Mouse (Mus musculus): ENCODE data around the gene Frmd4b.

Frmd4b gene

DNA sequence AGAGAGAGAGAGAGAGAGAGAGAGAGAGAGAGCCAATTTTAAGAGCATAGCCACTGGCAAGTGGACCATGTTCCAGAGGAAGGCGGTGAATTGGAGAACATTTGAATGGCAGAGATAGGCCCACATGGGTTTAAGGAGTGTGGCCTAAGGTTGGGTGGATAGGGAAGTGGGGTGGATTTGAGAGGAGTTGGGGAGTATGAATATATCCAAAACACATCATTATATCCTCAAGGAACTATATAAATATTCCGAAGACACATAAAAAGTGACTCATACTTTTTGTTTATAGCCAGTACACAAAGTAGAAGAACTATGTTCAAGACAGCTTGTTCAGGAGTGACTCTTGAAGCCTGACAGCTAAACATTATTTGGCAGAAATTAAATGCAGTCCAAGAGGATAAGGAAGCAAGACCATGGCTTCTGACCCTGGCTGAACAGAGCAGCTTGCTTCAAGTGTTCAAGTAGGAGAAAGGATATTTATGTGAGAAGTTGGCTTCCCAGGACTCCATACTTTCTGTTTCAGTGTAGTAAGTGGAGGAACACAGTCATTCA lies 36.8 kb downstream of the Frmd4b start:
- in situ Hi-C loops (cut with MseI, MboI): no loop called here

DNA sequence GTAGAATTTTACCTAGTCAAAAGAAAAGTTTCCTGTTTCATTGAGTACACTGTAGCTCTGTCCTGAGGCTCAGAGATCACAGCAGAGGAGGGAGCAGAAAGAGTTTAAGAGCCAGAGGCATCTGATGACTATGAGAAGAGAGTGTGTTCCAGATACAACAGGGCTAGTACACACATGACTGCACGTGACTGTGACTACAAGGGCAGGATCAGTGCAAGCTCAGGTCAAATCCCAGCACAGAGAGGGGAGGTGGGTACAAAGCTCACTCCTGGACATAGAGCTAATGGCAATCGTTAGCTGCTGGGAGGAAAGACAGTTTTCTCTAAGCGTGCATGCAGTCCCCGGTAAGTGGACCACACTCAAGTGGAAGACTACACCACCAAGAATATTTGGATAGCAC lies 37.6 kb downstream of the Frmd4b start:
- in situ Hi-C loops (cut with MseI, MboI): no loop called here

DNA sequence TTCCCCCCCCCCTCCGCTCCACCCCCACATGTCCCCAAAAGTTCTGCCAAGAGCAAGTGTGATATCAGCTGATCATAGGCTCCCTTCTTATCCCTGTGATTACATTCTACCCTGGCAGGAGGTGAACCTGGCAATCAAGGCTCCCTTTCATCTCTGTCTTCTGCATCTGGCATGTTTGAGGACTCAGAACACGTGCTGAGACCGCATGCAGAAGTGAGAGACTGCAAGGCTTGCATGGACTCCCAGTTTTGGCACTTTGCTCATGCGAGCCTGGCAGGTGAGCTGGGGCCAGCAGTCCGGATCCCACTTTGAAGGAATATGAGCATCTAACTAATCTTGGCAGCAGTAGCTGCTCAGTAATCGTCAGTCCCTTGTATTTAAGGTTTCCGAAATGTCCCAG lies 39.1 kb downstream of the Frmd4b start:
- in situ Hi-C loops (cut with MseI, MboI): no loop called here

GRCm38 (mm10) chr6:97577349-97577748 lies 40.0 kb downstream of the Frmd4b start:
- in situ Hi-C loops (cut with MseI, MboI): no loop called here

- in situ Hi-C loops (cut with MseI, MboI): no loop called here
These were observed 40.6 kb downstream of the Frmd4b start for GRCm38 (mm10) chr6:97576565-97577346.

GRCm38 (mm10) chr6:97576096-97576495 lies 41.2 kb downstream of the Frmd4b start:
- in situ Hi-C loops (cut with MseI, MboI): no loop called here

- in situ Hi-C loops (cut with MseI, MboI): no loop called here
These were observed 42.4 kb downstream of the Frmd4b start for GRCm38 (mm10) chr6:97574973-97575372.

GRCm38 (mm10) chr6:97572226-97572625 lies 45.1 kb downstream of the Frmd4b start:
- in situ Hi-C loops (cut with MseI, MboI): no loop called here

DNA sequence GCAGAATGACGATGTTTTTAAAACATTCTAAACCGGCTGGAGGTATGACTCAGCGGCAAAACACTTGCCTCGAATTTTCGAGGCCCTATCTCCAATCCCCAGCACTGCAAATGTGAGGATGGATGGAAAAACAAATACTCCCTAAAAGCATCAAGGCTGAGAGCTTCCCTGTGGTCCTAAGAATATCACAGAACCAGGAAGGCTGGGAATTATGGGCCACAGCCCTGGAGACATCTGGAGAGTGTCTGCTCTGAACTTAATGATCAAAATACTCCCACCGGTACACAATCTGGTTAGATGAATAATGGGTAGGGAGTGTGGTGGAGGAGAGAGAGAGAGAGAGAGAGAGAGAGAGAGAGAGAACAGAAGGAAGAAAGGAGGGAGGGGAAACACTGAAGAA lies 48.8 kb downstream of the Frmd4b start:
- in situ Hi-C loops (cut with MseI, MboI): no loop called here

- in situ Hi-C loops (cut with MseI, MboI): no loop called here
These were observed 50.6 kb downstream of the Frmd4b start for GRCm38 (mm10) chr6:97566746-97567145.

GRCm38 (mm10) chr6:97557147-97557546 lies 60.2 kb downstream of the Frmd4b start:
- in situ Hi-C loops (cut with MseI, MboI): no loop called here

DNA sequence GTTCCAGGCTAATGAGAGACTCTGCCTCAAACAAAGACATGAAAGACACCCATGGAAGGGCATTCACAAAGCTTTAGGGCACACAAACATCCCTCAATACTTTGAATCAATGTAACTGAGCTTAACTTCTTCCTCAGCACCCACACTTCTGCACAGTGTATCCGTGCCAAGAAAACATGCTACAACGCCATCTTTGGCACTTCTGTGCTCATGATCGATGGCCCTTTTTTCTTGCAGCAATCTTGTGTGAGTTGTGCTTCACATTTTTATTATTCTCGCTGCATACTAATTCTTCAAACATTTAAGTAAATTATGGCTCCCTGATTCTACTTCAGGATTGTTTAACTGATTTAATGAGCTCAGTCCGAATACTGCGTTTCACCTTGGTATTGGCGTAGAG lies 61.7 kb downstream of the Frmd4b start:
- in situ Hi-C loops (cut with MseI, MboI): no loop called here

GRCm38 (mm10) chr6:97553431-97553830 lies 63.9 kb downstream of the Frmd4b start:
- in situ Hi-C loops (cut with MseI, MboI): no loop called here

DNA sequence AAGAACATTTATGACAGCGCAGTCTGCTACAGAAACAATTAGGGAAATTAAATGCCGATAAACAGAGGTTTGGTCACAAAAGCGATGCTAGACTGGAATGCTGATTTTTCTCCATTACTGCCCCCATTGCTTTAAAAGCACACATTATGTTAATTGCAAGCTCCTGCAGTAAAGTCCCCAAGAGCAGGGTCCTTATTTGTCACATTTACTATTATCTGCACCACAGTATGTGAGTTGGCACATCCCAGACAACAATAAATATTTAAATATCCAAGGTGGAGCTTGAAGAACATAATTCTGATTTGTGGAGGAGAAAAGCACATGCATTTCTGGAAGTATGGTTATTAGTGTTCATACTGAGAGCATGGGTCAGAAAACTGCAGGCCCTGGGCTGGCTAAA lies 64.8 kb downstream of the Frmd4b start:
- in situ Hi-C loops (cut with MseI, MboI): no loop called here

DNA sequence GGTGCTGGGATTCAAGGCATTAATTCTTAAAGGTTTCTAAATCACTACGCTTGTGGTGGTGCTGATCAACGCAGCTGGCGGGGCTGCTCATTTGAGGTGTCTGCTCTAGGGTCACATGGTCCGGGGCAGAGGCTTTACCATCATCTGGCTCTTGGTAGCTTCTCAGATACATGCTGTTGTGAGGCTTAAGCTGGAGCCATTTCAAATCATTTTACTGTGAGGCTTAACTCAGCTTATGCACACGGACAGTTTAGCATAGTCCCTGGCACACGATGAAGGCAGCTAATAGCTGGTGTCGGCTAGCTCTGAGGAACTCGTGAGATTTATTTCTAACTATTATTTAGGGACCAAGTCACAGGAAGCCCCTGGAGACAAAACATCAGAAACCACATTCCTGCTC lies 65.5 kb downstream of the Frmd4b start:
- in situ Hi-C loops (cut with MseI, MboI): no loop called here

GRCm38 (mm10) chr6:97551161-97551560 lies 66.2 kb downstream of the Frmd4b start:
- in situ Hi-C loops (cut with MseI, MboI): no loop called here

GRCm38 (mm10) chr6:97540458-97540857 lies 76.9 kb downstream of the Frmd4b start:
- in situ Hi-C loops (cut with MseI, MboI): loop anchor here in 1 of 2 experiments (10.0 kb wide), 1 partner anchor 204 kb away; no protein-coding TSS in a partner anchor

GRCm38 (mm10) chr6:97535763-97536445 lies 81.4 kb downstream of the Frmd4b start:
- in situ Hi-C loops (cut with MseI, MboI): no loop called here

GRCm38 (mm10) chr6:97531043-97531442 lies 86.3 kb downstream of the Frmd4b start:
- in situ Hi-C loops (cut with MseI, MboI): no loop called here

DNA sequence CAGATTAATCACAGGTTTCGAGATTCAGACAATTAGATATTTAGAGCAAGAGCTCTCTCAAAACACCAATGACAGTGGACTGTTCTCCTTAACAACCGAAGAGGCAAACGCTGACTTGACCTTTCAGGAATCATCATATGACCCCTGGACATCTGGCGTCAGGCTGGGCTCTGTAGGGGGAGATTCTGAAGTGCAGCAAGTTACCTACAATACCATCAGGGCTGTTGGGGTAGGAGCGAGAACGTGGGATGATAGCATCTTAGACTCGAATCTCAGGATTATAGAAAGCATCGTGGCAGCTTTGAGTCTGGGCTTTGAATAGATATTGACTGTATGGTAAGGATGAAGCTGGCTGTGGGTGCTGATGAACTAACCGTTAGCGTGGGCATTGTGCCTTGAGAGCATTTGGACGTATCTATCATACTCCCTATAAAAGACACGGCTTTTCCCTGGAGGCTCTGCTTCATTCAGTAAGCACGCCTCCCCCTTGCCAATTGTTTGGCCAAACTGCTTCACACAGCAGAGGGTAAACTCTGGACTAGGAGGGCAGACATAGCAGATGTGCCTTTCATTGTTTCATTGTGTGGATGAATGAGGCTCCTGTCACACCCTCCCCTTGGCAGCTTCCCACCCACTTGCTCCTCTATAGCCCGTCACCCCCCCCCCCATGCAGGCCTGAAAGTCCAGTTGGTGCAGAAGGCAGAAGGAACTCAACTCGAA lies 88.2 kb downstream of the Frmd4b start:
- in situ Hi-C loops (cut with MseI, MboI): loop anchor here (5.0 to 10.0 kb wide), 4 partner anchors 112 to 274 kb away; partner anchors contain the start of gene Lmod3 (in 1 of the 2)

- in situ Hi-C loops (cut with MseI, MboI): loop anchor here (5.0 to 10.0 kb wide), 4 partner anchors 109 to 271 kb away; partner anchors contain the start of gene Lmod3 (in 1 of the 2)
These were observed 91.2 kb downstream of the Frmd4b start for GRCm38 (mm10) chr6:97526092-97526491.

DNA sequence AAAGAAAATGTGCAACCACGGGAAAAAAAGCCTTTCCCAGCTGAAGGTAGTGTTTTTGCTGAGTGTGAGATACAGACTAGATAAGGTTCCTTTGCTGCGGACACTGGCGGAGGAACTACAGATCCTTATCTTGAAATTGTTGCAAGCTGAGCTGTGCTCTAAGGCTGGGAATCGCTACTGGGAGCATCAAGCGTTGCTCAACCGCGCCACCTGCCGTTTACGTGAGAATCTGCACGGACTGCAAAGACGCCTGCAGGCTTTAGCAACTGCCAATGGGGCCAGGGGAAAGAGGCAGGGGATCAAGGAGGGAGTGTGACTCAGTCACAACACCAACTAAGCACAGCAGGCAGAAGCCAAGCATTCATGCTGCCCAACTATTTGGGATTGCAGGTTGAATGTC lies 94.2 kb downstream of the Frmd4b start:
- in situ Hi-C loops (cut with MseI, MboI): loop anchor here (5.0 to 10.0 kb wide), 4 partner anchors 101 to 268 kb away; partner anchors contain the start of gene Lmod3 (in 1 of the 2)

All from mouse trophoblast stem cell (cell line).